Mouse (Mus musculus) left cerebral cortex, adult 11 months (tissue): ENCODE results near the gene Klf8.
"Not testable (repeated sequence)": the region's sequence is repeated elsewhere in the genome, so short reads cannot be mapped to it uniquely, and the experiment has no call there.

Experiments used
- DNase-seq: peaks from one replicate; pipeline ENCODE4 v3.0.0; 2022; ENCODE audit warnings: low spot score

Klf8 gene

DNA sequence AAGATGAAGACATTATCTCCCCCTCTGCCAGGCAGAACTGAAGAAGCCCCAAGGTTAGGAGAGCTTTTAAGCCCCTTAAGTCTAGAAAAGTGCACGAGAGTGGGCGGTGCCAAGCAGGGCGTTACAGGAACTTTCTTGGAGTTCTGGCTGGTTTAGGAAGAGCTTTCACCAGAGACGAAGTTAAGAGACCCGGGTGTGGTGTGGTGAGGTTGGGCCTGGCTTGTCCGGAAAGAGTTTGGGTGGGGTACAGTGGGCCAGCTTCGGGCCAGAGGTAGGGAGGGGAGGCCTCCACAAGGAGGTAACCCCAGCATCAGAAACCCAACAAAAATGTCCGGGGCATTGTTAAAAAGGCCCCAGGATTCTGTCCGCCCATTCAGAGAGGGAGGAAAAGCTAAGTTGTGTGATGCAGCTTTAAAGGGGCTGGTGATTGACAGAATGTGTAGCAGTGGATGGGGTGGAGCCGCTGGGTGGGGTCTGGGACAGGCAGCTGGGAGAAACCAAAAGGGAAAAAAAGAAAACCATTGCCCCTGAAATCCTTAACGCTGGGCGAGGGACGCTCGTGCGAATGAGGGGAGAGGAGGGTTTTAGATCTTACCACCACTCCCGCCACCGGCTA is at the start of gene Klf8:
TSS of gene Klf8 (plus strand) at position 163 of the 616 bp plus-strand sequence.
- no peak for DNase-seq

DNA sequence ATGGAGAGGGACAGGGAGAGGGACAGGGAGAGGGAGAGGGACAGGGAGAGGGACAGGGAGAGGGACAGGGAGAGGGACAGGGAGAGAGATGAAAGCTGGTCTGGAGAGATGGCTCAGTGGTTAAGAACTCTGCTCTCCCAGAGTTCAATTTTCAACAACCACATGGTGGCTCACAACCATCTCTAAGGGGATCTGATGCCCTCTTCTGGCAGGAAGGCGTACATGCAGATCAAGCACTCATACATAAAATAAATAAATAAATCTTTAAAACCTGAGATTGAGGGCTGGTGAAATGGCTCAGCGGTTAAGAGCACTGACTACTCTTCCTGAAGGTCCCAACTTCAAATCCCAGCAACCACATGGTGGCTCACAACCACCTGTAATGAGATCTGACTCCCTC is 38.1 kb upstream of the Klf8 start:
- not testable (repeated sequence) for DNase-seq

DNA sequence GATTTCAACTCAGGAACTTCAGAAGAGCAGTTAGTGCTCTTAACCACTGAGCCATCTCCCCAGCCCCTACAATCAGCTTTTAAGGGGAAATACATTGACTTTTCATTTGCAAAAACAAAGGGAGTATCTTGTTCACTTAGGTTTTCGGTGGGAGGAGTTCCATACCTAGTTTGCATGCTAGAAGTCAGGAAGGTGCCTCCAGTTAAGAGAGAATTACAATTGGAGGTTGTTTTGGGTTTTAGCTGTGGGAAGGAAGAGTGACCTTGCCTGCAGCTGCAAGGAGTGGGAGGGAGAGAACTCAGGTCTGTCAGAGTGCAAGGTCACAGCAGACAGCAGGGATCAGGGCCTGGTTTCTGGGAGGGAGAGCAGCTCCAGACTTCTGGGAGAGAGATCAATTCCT is 26.2 kb upstream of the Klf8 start:
- no peak for DNase-seq

- no peak for DNase-seq
These were observed 6.0 kb upstream of the Klf8 start for GRCm38 (mm10) chrX:153231240-153231639.

DNA sequence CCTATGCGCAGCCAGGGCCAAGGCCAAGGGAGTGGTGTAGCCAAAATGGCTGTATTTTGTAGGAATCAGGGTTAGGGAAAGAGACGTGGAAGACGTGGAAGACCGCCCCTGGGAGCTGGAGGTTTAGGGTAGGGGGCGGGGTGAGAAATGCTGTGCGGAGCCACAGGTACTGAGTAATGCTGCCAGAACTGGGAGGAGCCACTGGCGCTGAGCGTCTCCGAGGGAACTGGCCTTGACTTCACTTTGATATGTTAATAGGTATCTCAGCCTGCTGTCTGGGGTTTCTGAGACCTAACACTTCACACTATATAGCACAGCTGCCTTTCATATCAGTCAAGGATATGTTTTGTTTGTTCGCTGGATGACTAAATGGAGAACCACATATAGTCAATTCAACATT is 4.0 kb upstream of the Klf8 start:
- DNase-seq, result no peak

- DNase-seq, result peak; percentile 6
These were observed 746 bp downstream of the Klf8 start for GRCm38 (mm10) chrX:153237920-153238504.

DNA sequence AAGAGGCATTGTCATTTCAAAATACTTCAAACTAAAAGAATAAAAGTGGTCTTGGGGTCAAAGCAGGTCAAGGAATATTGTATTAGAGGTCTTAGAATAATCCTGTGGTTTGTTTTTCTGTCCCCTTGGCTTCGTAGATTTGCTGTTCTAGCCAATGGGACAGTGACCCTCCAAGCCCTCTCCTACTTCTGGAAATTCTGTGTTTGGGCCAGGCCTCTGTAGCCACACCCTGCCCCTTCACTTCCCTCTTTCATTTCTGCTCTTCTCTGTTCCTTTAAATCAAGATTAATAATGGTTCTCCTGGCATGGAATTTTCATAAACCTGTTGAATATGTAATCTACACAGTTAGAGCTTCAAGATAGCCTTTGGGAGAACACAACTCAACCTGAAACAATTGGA is 17.0 kb downstream of the Klf8 start:
- no peak for DNase-seq

- peak; percentile 9 for DNase-seq
These were observed 18.2 kb downstream of the Klf8 start for GRCm38 (mm10) chrX:153255504-153255903.

GRCm38 (mm10) chrX:153282185-153282584 is 44.9 kb downstream of the Klf8 start:
- no peak for DNase-seq

DNA sequence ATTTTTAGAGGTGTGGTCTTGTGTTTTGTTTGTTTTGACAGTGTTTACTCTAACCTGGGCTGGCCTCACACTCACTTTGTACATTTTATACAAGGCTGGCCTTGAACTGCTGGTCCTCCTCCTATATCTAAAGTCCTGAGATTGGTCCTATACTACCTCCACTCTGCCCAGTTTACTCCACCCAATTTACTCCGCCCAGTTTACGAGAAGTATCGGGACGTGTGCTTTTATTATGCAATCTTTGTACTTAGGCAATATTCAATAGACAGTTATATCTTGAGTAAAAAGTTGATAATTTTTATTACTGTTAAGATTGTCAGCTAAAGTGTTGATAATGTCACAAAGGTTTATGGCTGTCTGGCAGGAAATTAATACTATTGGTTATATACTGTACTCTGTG is 74.1 kb downstream of the Klf8 start:
- DNase-seq, result no peak

DNA sequence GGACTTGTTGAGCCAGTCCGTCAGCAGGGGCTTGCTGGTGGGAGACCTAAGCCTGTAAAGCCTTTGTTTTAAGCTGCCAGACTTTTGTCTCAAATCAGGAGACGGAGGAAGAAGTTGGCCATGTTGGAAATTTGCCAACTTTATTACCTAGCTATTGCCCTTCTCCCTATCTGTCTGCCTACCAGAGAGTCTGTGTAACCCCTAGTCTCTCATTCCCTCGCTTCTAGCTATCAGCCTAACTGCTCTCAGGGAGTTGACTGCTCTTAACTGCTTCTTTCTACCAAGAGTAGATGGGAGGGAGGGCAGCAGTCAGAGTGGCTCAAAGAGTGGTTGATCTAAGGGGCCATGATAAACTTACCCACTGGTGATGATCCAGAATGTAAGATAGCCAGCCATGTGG is 85.8 kb downstream of the Klf8 start:
- no peak for DNase-seq

- DNase-seq, result not testable (repeated sequence)
These were observed 96.9 kb downstream of the Klf8 start for GRCm38 (mm10) chrX:153334140-153334539.

DNA sequence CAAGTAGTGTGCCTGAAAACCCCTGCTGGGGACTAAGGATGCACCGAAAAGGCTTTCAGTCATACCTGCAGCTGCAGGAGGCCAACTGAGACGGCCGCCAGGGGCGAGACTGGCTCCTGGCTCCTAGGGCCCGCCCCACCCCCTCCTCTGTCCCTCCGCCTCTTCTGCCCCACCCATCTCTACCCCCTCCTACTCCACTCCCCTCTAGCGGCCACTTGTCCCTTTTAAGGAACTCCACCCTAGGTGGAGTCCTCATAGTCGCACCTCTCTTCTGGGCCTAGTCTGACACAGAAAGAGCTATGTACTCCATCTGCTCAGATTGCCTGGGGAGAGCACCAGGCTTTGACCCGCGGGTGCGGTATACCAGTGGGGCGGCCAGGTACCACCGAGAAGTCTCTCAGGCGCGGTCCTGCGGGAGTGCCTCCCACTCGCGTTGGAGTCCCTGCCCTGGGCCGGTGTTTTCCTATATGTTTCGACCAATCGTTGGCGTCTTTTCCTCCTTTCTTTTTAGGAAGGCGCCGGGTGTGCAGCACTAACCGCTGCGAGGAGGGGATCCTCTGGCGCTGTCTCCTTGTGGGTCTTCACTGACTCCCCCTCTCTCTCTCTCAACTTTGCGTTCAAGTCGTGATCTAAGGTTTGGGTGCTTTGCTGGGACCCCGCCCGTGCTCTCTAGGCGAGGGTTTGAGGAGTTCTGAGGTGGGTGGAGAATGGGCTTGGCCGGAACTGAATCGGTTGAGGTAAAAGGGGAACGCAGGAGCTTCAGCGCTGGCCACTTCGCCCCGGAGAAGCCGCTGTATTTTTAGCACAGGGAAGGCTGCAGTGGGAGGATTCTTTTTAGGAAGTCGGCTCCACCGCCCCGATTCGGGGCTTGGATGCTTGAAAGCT is 122.3 kb downstream of the Klf8 start:
- no peak for DNase-seq

- no peak for DNase-seq
These were observed 122.9 kb downstream of the Klf8 start for GRCm38 (mm10) chrX:153360216-153360590.

- DNase-seq, result no peak
These were observed 123.5 kb downstream of the Klf8 start for GRCm38 (mm10) chrX:153360666-153361269.

DNA sequence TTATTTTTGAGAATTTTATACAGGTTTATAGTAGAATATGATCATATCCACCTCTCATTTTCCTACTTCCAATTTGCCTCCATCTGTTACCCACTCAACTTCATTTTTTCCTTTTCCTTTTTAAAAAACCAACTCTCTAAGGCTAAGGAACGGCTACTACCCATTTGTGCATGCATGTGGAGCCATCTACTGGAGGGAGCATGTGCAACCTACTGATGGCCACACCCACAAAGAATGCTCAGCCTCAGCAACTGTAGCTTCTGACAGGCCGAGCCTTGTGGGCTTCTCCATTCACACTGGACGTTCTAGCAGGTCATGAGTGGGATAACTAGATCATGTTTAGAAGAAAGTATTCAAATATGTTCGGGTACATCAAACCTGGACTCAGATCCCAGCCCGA is 129.5 kb downstream of the Klf8 start:
- no peak for DNase-seq

DNA sequence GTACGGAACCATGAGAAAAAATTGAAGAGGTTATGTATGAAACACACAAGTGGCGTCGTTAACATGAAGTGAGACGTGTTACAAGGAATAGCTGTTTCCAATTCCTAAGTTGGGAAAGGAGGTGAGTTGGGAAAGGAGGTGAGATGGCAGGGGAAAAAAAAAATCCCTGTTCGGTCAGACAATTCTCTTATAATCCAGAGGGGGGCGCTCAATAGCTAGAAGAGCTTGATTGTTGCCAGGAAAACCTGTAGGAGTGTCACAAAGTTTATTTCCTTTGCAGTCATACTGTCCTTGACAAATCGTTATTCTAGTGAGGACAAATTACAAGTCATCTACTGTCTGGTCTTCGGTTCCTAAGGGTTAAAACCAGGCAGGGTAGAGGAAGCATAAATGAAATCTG is 132.5 kb downstream of the Klf8 start:
- DNase-seq, result no peak

GRCm38 (mm10) chrX:153375105-153375504 is 137.8 kb downstream of the Klf8 start:
- DNase-seq, result no peak

DNA sequence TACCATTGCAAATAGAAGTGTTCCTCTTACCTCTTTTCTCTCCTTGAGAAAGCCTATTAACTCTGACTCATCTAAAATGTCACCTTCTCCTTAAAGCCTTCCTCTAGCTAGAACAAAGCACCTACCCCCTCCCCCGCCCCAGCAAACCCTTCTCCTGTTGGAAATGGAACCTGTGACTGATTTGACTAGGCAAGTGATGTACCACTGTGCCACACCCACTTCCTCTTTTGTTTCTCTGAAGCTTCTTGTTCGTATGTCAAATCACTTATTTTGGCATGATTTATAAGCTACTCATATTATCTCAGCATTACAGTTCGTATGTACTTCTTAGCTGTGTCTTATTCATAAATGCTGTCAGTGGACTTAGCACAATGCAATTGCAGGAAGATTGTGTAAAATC is 144.5 kb downstream of the Klf8 start:
- no peak for DNase-seq

DNA sequence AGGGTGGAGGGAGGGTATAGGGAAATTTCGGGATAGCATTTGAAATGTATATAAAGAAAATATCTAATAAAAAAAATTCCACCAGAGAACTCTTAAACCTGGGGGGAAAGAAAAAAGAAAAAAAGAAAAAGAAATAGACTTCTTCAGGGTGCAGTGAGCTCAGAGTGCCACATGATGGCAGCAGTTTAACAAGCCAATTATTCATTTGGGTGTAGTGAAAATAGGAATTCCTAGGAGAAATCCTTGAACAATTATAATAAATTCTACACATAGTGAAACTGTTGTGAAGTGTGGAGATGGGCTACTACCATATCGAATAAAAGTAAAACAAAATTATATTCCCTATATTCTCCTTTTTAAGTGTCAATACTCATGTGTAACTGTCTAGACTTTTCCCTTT is 152.0 kb downstream of the Klf8 start:
- no peak for DNase-seq

GRCm38 (mm10) chrX:153417067-153417466 is 179.8 kb downstream of the Klf8 start:
- no peak for DNase-seq

- DNase-seq, result no peak
These were observed 196.5 kb downstream of the Klf8 start for GRCm38 (mm10) chrX:153433659-153434293.
